12 mouse cellular contexts compared by ENCODE assay signal in the genomic region with DNA sequence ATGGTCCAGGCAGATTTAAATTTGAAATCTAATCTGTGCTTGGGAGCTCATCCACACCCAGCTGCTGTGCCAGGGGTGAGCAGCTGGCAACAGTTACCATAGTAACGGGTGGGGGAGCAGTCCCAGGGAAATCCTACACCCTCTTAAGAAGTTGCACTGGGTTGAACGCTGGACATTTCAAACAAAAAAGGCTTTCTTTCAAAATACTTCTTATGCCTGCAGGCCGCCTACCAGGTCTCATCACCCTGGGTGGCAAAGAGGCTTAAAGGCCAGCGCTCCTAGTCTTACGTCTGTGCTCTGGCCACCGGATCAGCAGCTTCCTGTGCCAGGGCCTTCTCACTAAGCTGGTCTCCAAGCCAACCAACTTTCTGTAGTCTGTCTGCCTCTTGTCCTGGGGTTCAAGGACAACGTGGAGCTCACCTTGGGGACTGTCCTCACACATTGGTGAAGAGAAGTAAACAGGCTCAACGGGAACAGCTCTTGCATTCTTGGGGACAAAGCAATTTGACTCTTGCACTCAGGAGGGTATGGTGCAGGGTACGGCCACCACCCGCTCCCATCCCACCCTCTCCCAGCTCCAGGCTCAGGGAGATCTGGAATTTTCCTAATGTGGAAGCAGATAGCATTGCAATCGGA. TPM values are rescaled to one million over a fixed set of nuclear protein-coding genes. Genes with fewer than 3 reads are reported as not detected.
DNase-seq lines count a peak whose midpoint lies in the region; ATAC-seq lines count a peak whose summit lies in the region.
"Had no signal": no experiment of that assay in that cellular context is flagged by ENCODE, and none has a peak within 500 bp of the region (broad histone marks: within the 10 kb centered on the region; RNA-seq: fewer than 3 reads in every experiment).

No protein-coding gene starts in this region.

- peaks cover 37% of the 10 kb centered on the region for H3K4me1 ChIP-seq in kidney, embryonic 15.5 days
- H3K4me1 ChIP-seq in hindbrain, embryonic 15.5 days (replicated peaks): peaks cover 12% of the 10 kb centered on the region
- peaks cover 4% of the 10 kb centered on the region; the same call in 1 of the 2 replicates for H3K4me1 ChIP-seq in liver, embryonic 11.5 days (replicated peaks; ENCODE audit: control insufficient read depth, insufficient read depth, low read length)

- H3K27me3 ChIP-seq in kidney, embryonic 15.5 days: no peaks in the 10 kb centered on the region
- no peaks in the 10 kb centered on the region for H3K27me3 ChIP-seq in hindbrain, embryonic 15.5 days
- H3K27me3 ChIP-seq in liver, embryonic 11.5 days (replicated peaks; ENCODE audit: control insufficient read depth, insufficient read depth, low read length): no peaks in the 10 kb centered on the region

- DNase-seq in kidney, postnatal 36 days: no peak
- peak; percentile 22 for DNase-seq in embryo, embryonic 11.5 days (ENCODE audit: low read depth, low spot score)
- DNase-seq in neural tube, embryonic 10.5 days (ENCODE audit: extremely low spot score, low spot score): peak; percentile 32
- no peak for DNase-seq in liver, embryonic 11.5 days (ENCODE audit: low spot score)
- DNase-seq in layer of hippocampus, postnatal 14 days (ENCODE audit: low spot score in 2 of 2): no peak
- DNase-seq: lung, postnatal 14 days; right cerebral cortex, postnatal 4 days had no signal

- ATAC-seq in kidney, embryonic 15.5 days (replicated peaks; ENCODE audit: low FRiP score): peak; percentile 82
- peak; percentile 63; the same call in 1 of the 2 replicates for ATAC-seq in hindbrain, embryonic 15.5 days (ENCODE audit: low FRiP score, low read depth)
- ATAC-seq in liver, embryonic 11.5 days (replicated peaks; ENCODE audit: low FRiP score): no peak
- no peak for ATAC-seq in frontal cortex, adult (ENCODE audit: low TSS enrichment)

- WGBS in kidney, embryonic 15.5 days: 40% methylated on average over 11 of the region's 11 CpGs
- 51% methylated on average over 11 of the region's 11 CpGs for WGBS in hindbrain, embryonic 15.5 days
- 72% methylated on average over 11 of the region's 11 CpGs for WGBS in liver, embryonic 11.5 days

- H3K27ac ChIP-seq in kidney, embryonic 15.5 days: peak overlapping the region; percentile 81
- no peak overlapping the region; the same call in 1 of the 2 replicates for H3K27ac ChIP-seq in hindbrain, embryonic 15.5 days (replicated peaks)
- H3K27ac ChIP-seq in liver, embryonic 11.5 days (ENCODE audit: low read depth, low read length): no peak overlapping the region
- H3K27ac ChIP-seq: layer of hippocampus, adult 2 months had no signal

- no peak overlapping the region for H3K4me2 ChIP-seq in kidney, embryonic 15.5 days
- no peak overlapping the region for H3K4me2 ChIP-seq in hindbrain, embryonic 15.5 days
- no peak overlapping the region for H3K4me2 ChIP-seq in liver, embryonic 11.5 days

- H3K36me3 ChIP-seq in kidney, embryonic 15.5 days: no peaks in the 10 kb centered on the region
- H3K36me3 ChIP-seq in hindbrain, embryonic 15.5 days: no peaks in the 10 kb centered on the region
- no peaks in the 10 kb centered on the region for H3K36me3 ChIP-seq in liver, embryonic 11.5 days (ENCODE audit: control insufficient read depth, insufficient read depth, low read length)
- H3K36me3 ChIP-seq: G1E had no signal

- H3K9ac ChIP-seq in kidney, embryonic 15.5 days: no peak overlapping the region
- H3K9ac ChIP-seq in hindbrain, embryonic 15.5 days: no peak overlapping the region
- H3K9ac ChIP-seq in liver, embryonic 11.5 days (ENCODE audit: low read depth, low read length): no peak overlapping the region

- no peak overlapping the region for H3K4me3 ChIP-seq in kidney, embryonic 15.5 days (replicated peaks)
- H3K4me3 ChIP-seq in hindbrain, embryonic 15.5 days: no peak overlapping the region
- H3K4me3 ChIP-seq in liver, embryonic 11.5 days (ENCODE audit: low read depth, low read length): no peak overlapping the region
- H3K4me3 ChIP-seq: layer of hippocampus, adult 2 months had no signal

- H3K9me3 ChIP-seq in kidney, embryonic 15.5 days (replicated peaks): no peaks in the 10 kb centered on the region
- no peaks in the 10 kb centered on the region for H3K9me3 ChIP-seq in hindbrain, embryonic 15.5 days
- H3K9me3 ChIP-seq in liver, embryonic 11.5 days (ENCODE audit: control insufficient read depth, low read length): no peaks in the 10 kb centered on the region

RNA-seq across cellular contexts. Expression of gene Rps6ka2, which starts 35.0 kb away (rescaled TPM):
- 20.9 and 21.5 TPM in 2 replicates for polyA plus RNA-seq in kidney, embryonic 15.5 days (2015; fragmentation: Nextera tagmentation; extraction: Ambion mirVana)
- 21.9 and 22.5 TPM in 2 replicates for polyA plus RNA-seq in hindbrain, embryonic 15.5 days (2015; fragmentation: Nextera tagmentation; extraction: Ambion mirVana)
- 12.7 and 13.2 TPM in 2 replicates for polyA plus RNA-seq in liver, embryonic 11.5 days (2014; fragmentation: Nextera tagmentation; extraction: Ambion mirVana)
- 10 to 100 TPM; 29.2 to 30.0 TPM for total RNA-seq in layer of hippocampus, postnatal 14 days (2021)
- polyA plus RNA-seq: G1E had no signal

Comparison
In these comparisons a context has a peak if more than half of its experiments do, and no peak if none do; other contexts are left out.
1. ATAC-seq: peak in kidney, embryonic 15.5 days (single experiment) and hindbrain, embryonic 15.5 days (single experiment); none in liver, embryonic 11.5 days (single experiment) and frontal cortex, adult (single experiment).
2. DNase-seq: peak in embryo, embryonic 11.5 days (single experiment) and neural tube, embryonic 10.5 days (single experiment); none in kidney, postnatal 36 days (0 of 2), liver, embryonic 11.5 days (single experiment) and layer of hippocampus, postnatal 14 days (0 of 2).